Mouse (Mus musculus): ENCODE results near the gene Fbxo28. TPM values are rescaled to one million over a fixed set of nuclear protein-coding genes. Genes with fewer than 3 reads are reported as not detected.
A peak's percentile ranks its signal among the peaks of the same experiment; 100 is the strongest.

The Fbxo28 gene
- 12.2 and 14.3 TPM in 2 replicates for total RNA-seq (2014; fragmentation: Nextera tagmentation)
- total RNA-seq (2017): 12.1 and 22.2 TPM in 2 replicates

- peak; percentile 95 for ATAC-seq (replicated peaks; ENCODE audit: poor library complexity, severe bottlenecking)
These were observed at the start of gene Fbxo28 for GRCm38 (mm10) chr1:182340821-182341781. Gene Fbxo28 (minus strand): TSS chr1:182341629.

GRCm38 (mm10) chr1:182388729-182389128 is 47.3 kb upstream of the Fbxo28 start:
- ATAC-seq (replicated peaks; ENCODE audit: poor library complexity, severe bottlenecking): no peak

GRCm38 (mm10) chr1:182386449-182386848 is 45.0 kb upstream of the Fbxo28 start:
- ATAC-seq (replicated peaks; ENCODE audit: poor library complexity, severe bottlenecking): no peak

- no peak for ATAC-seq (replicated peaks; ENCODE audit: poor library complexity, severe bottlenecking)
These were observed 41.7 kb upstream of the Fbxo28 start for GRCm38 (mm10) chr1:182383096-182383495.

- no peak for ATAC-seq (replicated peaks; ENCODE audit: poor library complexity, severe bottlenecking)
These were observed 39.9 kb upstream of the Fbxo28 start for GRCm38 (mm10) chr1:182381327-182381726.

- ATAC-seq (replicated peaks; ENCODE audit: poor library complexity, severe bottlenecking): peak; percentile 93
These were observed 39.3 kb upstream of the Fbxo28 start for GRCm38 (mm10) chr1:182380683-182381082.

GRCm38 (mm10) chr1:182378876-182379275 is 37.4 kb upstream of the Fbxo28 start:
- ATAC-seq (replicated peaks; ENCODE audit: poor library complexity, severe bottlenecking): no peak

- peak; percentile 64 for ATAC-seq (replicated peaks; ENCODE audit: poor library complexity, severe bottlenecking)
These were observed 36.9 kb upstream of the Fbxo28 start for GRCm38 (mm10) chr1:182378205-182378835.

GRCm38 (mm10) chr1:182377519-182377918 is 36.1 kb upstream of the Fbxo28 start:
- no peak for ATAC-seq (replicated peaks; ENCODE audit: poor library complexity, severe bottlenecking)

GRCm38 (mm10) chr1:182376826-182377225 is 35.4 kb upstream of the Fbxo28 start:
- ATAC-seq (replicated peaks; ENCODE audit: poor library complexity, severe bottlenecking): no peak

GRCm38 (mm10) chr1:182376221-182376620 is 34.8 kb upstream of the Fbxo28 start:
- peak; percentile 27; the same call in 1 of the 2 replicates for ATAC-seq (replicated peaks; ENCODE audit: poor library complexity, severe bottlenecking)

GRCm38 (mm10) chr1:182371891-182372290 is 30.5 kb upstream of the Fbxo28 start:
- no peak for ATAC-seq (replicated peaks; ENCODE audit: poor library complexity, severe bottlenecking)

GRCm38 (mm10) chr1:182369435-182369834 is 28.0 kb upstream of the Fbxo28 start:
- peak; percentile 78 for ATAC-seq (replicated peaks; ENCODE audit: poor library complexity, severe bottlenecking)

GRCm38 (mm10) chr1:182368782-182369181 is 27.4 kb upstream of the Fbxo28 start:
- ATAC-seq (replicated peaks; ENCODE audit: poor library complexity, severe bottlenecking): peak; percentile 65

GRCm38 (mm10) chr1:182368309-182368708 is 26.9 kb upstream of the Fbxo28 start:
- no peak for ATAC-seq (replicated peaks; ENCODE audit: poor library complexity, severe bottlenecking)

GRCm38 (mm10) chr1:182363683-182364404 is 22.4 kb upstream of the Fbxo28 start:
- peak; percentile 59 for ATAC-seq (replicated peaks; ENCODE audit: poor library complexity, severe bottlenecking)

- ATAC-seq (replicated peaks; ENCODE audit: poor library complexity, severe bottlenecking): 0 out of 2 replicates have a peak, but pooled peaks have one; percentile 24
These were observed 21.3 kb upstream of the Fbxo28 start for GRCm38 (mm10) chr1:182362703-182363102.

GRCm38 (mm10) chr1:182358133-182358532 is 16.7 kb upstream of the Fbxo28 start:
- ATAC-seq (replicated peaks; ENCODE audit: poor library complexity, severe bottlenecking): no peak

- peak; percentile 87 for ATAC-seq (replicated peaks; ENCODE audit: poor library complexity, severe bottlenecking)
These were observed 13.2 kb upstream of the Fbxo28 start for GRCm38 (mm10) chr1:182354504-182355147.

- ATAC-seq (replicated peaks; ENCODE audit: poor library complexity, severe bottlenecking): no peak
These were observed 8.1 kb upstream of the Fbxo28 start for GRCm38 (mm10) chr1:182349557-182349956.

All from granulocyte monocyte progenitor cell, adult 5-6 weeks (primary cell).